Mouse (Mus musculus) bone marrow, adult 2 months (tissue): ENCODE measurements around the gene Bex6. TPM values are rescaled to one million over a fixed set of nuclear protein-coding genes. Genes with fewer than 3 reads are reported as not detected.
"Not testable (repeated sequence)": the region's sequence is repeated elsewhere in the genome, so short reads cannot be mapped to it uniquely, and the experiment has no call there.

Experiments used
- H3K27ac ChIP-seq: fragments of 200-500 bp; 2 replicates; pipeline ENCODE4 v1.5.1; 2012; ENCODE audit warnings: low read depth, mild to moderate bottlenecking, control low read depth, inconsistent platforms, low read length; ENCODE audit not compliant: control insufficient read depth, poor library complexity, insufficient read depth
- H3K4me1 ChIP-seq: fragments of 200-500 bp; 2 replicates; pipeline ENCODE4 v1.6.1; 2011; ENCODE audit warnings: low read length; ENCODE audit not compliant: control insufficient read depth, insufficient read depth
- H3K4me3 ChIP-seq: fragments of 200-500 bp; replicated peaks from 2 replicates; pipeline ENCODE3; 2011; ENCODE audit warnings: mild to moderate bottlenecking, low read depth, low read length, control low read depth; ENCODE audit not compliant: control insufficient read depth
- CTCF ChIP-seq: fragments of 200-500 bp; IDR thresholded peaks from 2 replicates; pipeline ENCODE4 v1.5.1; 2011; ENCODE audit warnings: low read length, control low read depth; ENCODE audit not compliant: control insufficient read depth, insufficient read depth
- POLR2A ChIP-seq: fragments of 200-500 bp; IDR thresholded peaks from 2 replicates; pipeline ENCODE4 v1.6.1; 2011; ENCODE audit warnings: low read depth, mild to moderate bottlenecking, control low read depth, low read length, borderline replicate concordance; ENCODE audit not compliant: control insufficient read depth
- WGBS: fragments of 180-500 bp; shearing (Covaris S2); methylation state at CpG from one replicate; pipeline ENCODE4 v1.1.7; 2018; 5-methylcytosine and 5-hydroxymethylcytosine counted together
- polyA plus RNA-seq: library from polyadenylated mRNA; stranded (reverse); fragments of >200 nt; gene quantifications from 2 replicates; pipeline ENCODE4 v1.2.4, GENCODE M21; 2011; ENCODE audit warnings: low replicate concordance; ENCODE audit not compliant: missing spikeins, insufficient read depth, insufficient read length

Gene Bex6
- polyA plus RNA-seq, 1 experiment: 6.1 TPM

- TF ChIP-seq POLR2A (no peak), CTCF (no peak)
- H3K27ac ChIP-seq: no peak overlapping the region
- no peak overlapping the region for H3K4me3 ChIP-seq
- 59% methylated on average over 4 of the region's 4 CpGs for WGBS
- H3K4me1 ChIP-seq: no peaks in the 10 kb centered on the region
Measured at GRCm38 (mm10) chr16:32221803-32222202, 42.2 kb downstream of the Bex6 start.

GRCm38 (mm10) chr16:32222399-32222798 is 42.8 kb downstream of the Bex6 start:
- no peaks in the 10 kb centered on the region for H3K4me1 ChIP-seq
- no peak overlapping the region for H3K4me3 ChIP-seq
- no peak for TF ChIP-seq CTCF
- no peak for TF ChIP-seq POLR2A
- H3K27ac ChIP-seq: no peak overlapping the region

DNA sequence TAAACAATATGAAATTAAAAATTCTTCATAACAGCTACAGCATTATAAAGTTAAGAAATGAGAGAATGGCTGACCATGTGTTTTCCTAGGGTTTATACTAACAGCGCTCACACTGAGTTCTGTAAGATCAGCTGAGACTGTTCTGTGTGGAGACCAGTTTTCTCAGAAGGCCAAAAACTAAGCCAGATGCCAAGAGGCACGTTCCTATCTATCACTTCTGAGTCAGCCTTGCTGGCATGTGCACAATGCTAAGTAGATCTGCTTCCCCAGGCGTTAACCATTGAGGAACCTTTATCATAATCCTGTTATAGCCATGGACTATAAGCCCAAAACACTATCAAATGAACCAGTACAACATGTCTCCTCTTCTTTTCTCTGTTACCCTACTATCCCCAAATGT is 52.4 kb downstream of the Bex6 start:
- not testable (repeated sequence) for H3K4me1 ChIP-seq, H3K4me3 ChIP-seq, H3K27ac ChIP-seq
- 58% methylated on average over 3 of the region's 3 CpGs for WGBS

Other genes with a start within 250 kb of the Bex6 start
- 0.79 and 6.2 TPM in 2 replicates for gene Pigz, start 246.0 kb upstream of the Bex6 start, polyA plus RNA-seq
- 16.2 and 24.9 TPM in 2 replicates for gene 0610012G03Rik, start 231.3 kb upstream of the Bex6 start, polyA plus RNA-seq
- 16.3 and 39.3 TPM in 2 replicates for gene Ncbp2, start 231.3 kb upstream of the Bex6 start, polyA plus RNA-seq
- 4.3 and 5.3 TPM in 2 replicates for gene Senp5, start 176.5 kb upstream of the Bex6 start, polyA plus RNA-seq
- 12.7 and 25.2 TPM in 2 replicates for gene Pak2, start 100.5 kb upstream of the Bex6 start, polyA plus RNA-seq
- gene Pigx, start 80.1 kb upstream of the Bex6 start, polyA plus RNA-seq: 11.1 and 35.7 TPM in 2 replicates
- gene Cep19, start 80.0 kb upstream of the Bex6 start, polyA plus RNA-seq: 4.5 and 11.3 TPM in 2 replicates
- gene Nrros, start 14.2 kb upstream of the Bex6 start, polyA plus RNA-seq: 22.6 and 50.5 TPM in 2 replicates
- 4.4 and 6.0 TPM in 2 replicates for gene Fbxo45, start 67.3 kb downstream of the Bex6 start, polyA plus RNA-seq
- gene Wdr53, start 67.4 kb downstream of the Bex6 start, polyA plus RNA-seq: 14.0 and 15.5 TPM in 2 replicates
- not detected in 2 replicates for gene Smco1, start 91.6 kb downstream of the Bex6 start, polyA plus RNA-seq
- 22.6 and 32.5 TPM in 2 replicates for gene Rnf168, start 97.6 kb downstream of the Bex6 start, polyA plus RNA-seq
- gene Ubxn7, start 152.4 kb downstream of the Bex6 start, polyA plus RNA-seq: 7.1 and 9.0 TPM in 2 replicates
- 3.2 TPM in 1 of 2 replicates, not detected in the other for gene Tm4sf19, start 220.7 kb downstream of the Bex6 start, polyA plus RNA-seq
- 5.4 and 13.9 TPM in 2 replicates for gene Tctex1d2, start 239.9 kb downstream of the Bex6 start, polyA plus RNA-seq